Mouse (Mus musculus): ENCODE data around the gene Sag.

Gene Sag

GRCm38 (mm10) chr1:87773336-87773735, 30.1 kb upstream of the Sag start:
- no peak overlapping the region for H3K4me3 ChIP-seq (replicated peaks; ENCODE audit: low read length)
- peaks cover 4% of the 10 kb centered on the region; the same call in 1 of the 2 replicates for H3K9me3 ChIP-seq (ENCODE audit: low read length)
- no peaks in the 10 kb centered on the region for H3K27me3 ChIP-seq (ENCODE audit: insufficient read depth, low read length)
- no peak for TF ChIP-seq POU5F1 (IDR thresholded peaks at IDR 0.05; ENCODE audit: borderline replicate concordance, low read length)
- no peak for TF ChIP-seq NANOG (IDR thresholded peaks at IDR 0.05; ENCODE audit: borderline replicate concordance, low read length)
- TF ChIP-seq CTCF (conservative IDR thresholded peaks at IDR 0.05; ENCODE audit: low read length), result no peak
- H3K36me3 ChIP-seq (ENCODE audit: insufficient read depth, low read length), result peaks cover 97% of the 10 kb centered on the region
- 0 out of 2 replicates have a peak, but pooled peaks cover 5% of the 10 kb centered on the region for H3K4me1 ChIP-seq (replicated peaks; ENCODE audit: low read depth, low read length)

GRCm38 (mm10) chr1:87774845-87775244, 28.6 kb upstream of the Sag start:
- Histone ChIP-seq H3K4me3 (replicated peaks; ENCODE audit: low read length) (no peak overlapping the region), H3K27me3 (ENCODE audit: insufficient read depth, low read length) (no peaks in the 10 kb centered on the region), H3K36me3 (ENCODE audit: insufficient read depth, low read length) (peaks cover 98% of the 10 kb centered on the region), H3K9me3 (ENCODE audit: low read length) (peaks cover 4% of the 10 kb centered on the region; the same call in 1 of the 2 replicates), H3K4me1 (replicated peaks; ENCODE audit: low read depth, low read length) (0 out of 2 replicates have a peak, but pooled peaks cover 5% of the 10 kb centered on the region)
- TF ChIP-seq CTCF (conservative IDR thresholded peaks at IDR 0.05; ENCODE audit: low read length) (no peak), NANOG (IDR thresholded peaks at IDR 0.05; ENCODE audit: borderline replicate concordance, low read length) (no peak), POU5F1 (IDR thresholded peaks at IDR 0.05; ENCODE audit: borderline replicate concordance, low read length) (no peak)

GRCm38 (mm10) chr1:87779204-87779785, 24.2 kb upstream of the Sag start:
- no peaks in the 10 kb centered on the region for H3K4me1 ChIP-seq (replicated peaks; ENCODE audit: low read depth, low read length)
- no peaks in the 10 kb centered on the region for H3K9me3 ChIP-seq (ENCODE audit: low read length)
- H3K36me3 ChIP-seq (ENCODE audit: insufficient read depth, low read length), result peaks cover 99% of the 10 kb centered on the region
- H3K4me3 ChIP-seq (replicated peaks; ENCODE audit: low read length), result no peak overlapping the region
- no peaks in the 10 kb centered on the region for H3K27me3 ChIP-seq (ENCODE audit: insufficient read depth, low read length)
- TF ChIP-seq NANOG (IDR thresholded peaks at IDR 0.05; ENCODE audit: borderline replicate concordance, low read length), result no peak
- TF ChIP-seq CTCF (conservative IDR thresholded peaks at IDR 0.05; ENCODE audit: low read length), result no peak
- no peak for TF ChIP-seq POU5F1 (IDR thresholded peaks at IDR 0.05; ENCODE audit: borderline replicate concordance, low read length)

GRCm38 (mm10) chr1:87785703-87786102, 17.8 kb upstream of the Sag start:
- Histone ChIP-seq H3K4me1 (replicated peaks; ENCODE audit: low read depth, low read length) (peaks cover 3% of the 10 kb centered on the region), H3K4me3 (replicated peaks; ENCODE audit: low read length) (no peak overlapping the region), H3K36me3 (ENCODE audit: insufficient read depth, low read length) (peaks cover 92% of the 10 kb centered on the region), H3K9me3 (ENCODE audit: low read length) (no peaks in the 10 kb centered on the region), H3K27me3 (ENCODE audit: insufficient read depth, low read length) (no peaks in the 10 kb centered on the region)
- TF ChIP-seq NANOG (IDR thresholded peaks at IDR 0.05; ENCODE audit: borderline replicate concordance, low read length), result no peak
- TF ChIP-seq POU5F1 (IDR thresholded peaks at IDR 0.05; ENCODE audit: borderline replicate concordance, low read length), result no peak
- TF ChIP-seq CTCF (conservative IDR thresholded peaks at IDR 0.05; ENCODE audit: low read length), result no peak

- no peaks in the 10 kb centered on the region for H3K27me3 ChIP-seq (ENCODE audit: insufficient read depth, low read length)
- H3K9me3 ChIP-seq (ENCODE audit: low read length), result no peaks in the 10 kb centered on the region
- TF ChIP-seq NANOG (IDR thresholded peaks at IDR 0.05; ENCODE audit: borderline replicate concordance, low read length) (no peak), POU5F1 (IDR thresholded peaks at IDR 0.05; ENCODE audit: borderline replicate concordance, low read length) (no peak), CTCF (conservative IDR thresholded peaks at IDR 0.05; ENCODE audit: low read length) (no peak)
- no peak overlapping the region for H3K4me3 ChIP-seq (replicated peaks; ENCODE audit: low read length)
- peaks cover 9% of the 10 kb centered on the region for H3K4me1 ChIP-seq (replicated peaks; ENCODE audit: low read depth, low read length)
- peaks cover 92% of the 10 kb centered on the region for H3K36me3 ChIP-seq (ENCODE audit: insufficient read depth, low read length)
These were observed 17.2 kb upstream of the Sag start for GRCm38 (mm10) chr1:87786251-87786650.

- TF ChIP-seq POU5F1 (IDR thresholded peaks at IDR 0.05; ENCODE audit: borderline replicate concordance, low read length) (no peak), NANOG (IDR thresholded peaks at IDR 0.05; ENCODE audit: borderline replicate concordance, low read length) (no peak), CTCF (conservative IDR thresholded peaks at IDR 0.05; ENCODE audit: low read length) (no peak)
- H3K9me3 ChIP-seq (ENCODE audit: low read length), result no peaks in the 10 kb centered on the region
- H3K27me3 ChIP-seq (ENCODE audit: insufficient read depth, low read length), result no peaks in the 10 kb centered on the region
- peaks cover 91% of the 10 kb centered on the region for H3K36me3 ChIP-seq (ENCODE audit: insufficient read depth, low read length)
- H3K4me1 ChIP-seq (replicated peaks; ENCODE audit: low read depth, low read length), result peaks cover 33% of the 10 kb centered on the region
- no peak overlapping the region for H3K4me3 ChIP-seq (replicated peaks; ENCODE audit: low read length)
These were observed 13.8 kb upstream of the Sag start for GRCm38 (mm10) chr1:87789665-87790064.

GRCm38 (mm10) chr1:87792438-87793137, 10.9 kb upstream of the Sag start:
- H3K4me3 ChIP-seq (replicated peaks; ENCODE audit: low read length), result no peak overlapping the region
- peaks cover 69% of the 10 kb centered on the region for H3K36me3 ChIP-seq (ENCODE audit: insufficient read depth, low read length)
- H3K27me3 ChIP-seq (ENCODE audit: insufficient read depth, low read length), result no peaks in the 10 kb centered on the region
- TF ChIP-seq NANOG (IDR thresholded peaks at IDR 0.05; ENCODE audit: borderline replicate concordance, low read length) (no peak), POU5F1 (IDR thresholded peaks at IDR 0.05; ENCODE audit: borderline replicate concordance, low read length) (no peak), CTCF (conservative IDR thresholded peaks at IDR 0.05; ENCODE audit: low read length) (no peak)
- peaks cover 33% of the 10 kb centered on the region for H3K4me1 ChIP-seq (replicated peaks; ENCODE audit: low read depth, low read length)
- no peaks in the 10 kb centered on the region for H3K9me3 ChIP-seq (ENCODE audit: low read length)

- no peak overlapping the region for H3K4me3 ChIP-seq (replicated peaks; ENCODE audit: low read length)
- H3K36me3 ChIP-seq (ENCODE audit: insufficient read depth, low read length), result peaks cover 64% of the 10 kb centered on the region
- TF ChIP-seq CTCF (conservative IDR thresholded peaks at IDR 0.05; ENCODE audit: low read length), result no peak
- TF ChIP-seq POU5F1 (IDR thresholded peaks at IDR 0.05; ENCODE audit: borderline replicate concordance, low read length), result no peak
- no peak for TF ChIP-seq NANOG (IDR thresholded peaks at IDR 0.05; ENCODE audit: borderline replicate concordance, low read length)
- peaks cover 33% of the 10 kb centered on the region for H3K4me1 ChIP-seq (replicated peaks; ENCODE audit: low read depth, low read length)
- H3K9me3 ChIP-seq (ENCODE audit: low read length), result no peaks in the 10 kb centered on the region
- H3K27me3 ChIP-seq (ENCODE audit: insufficient read depth, low read length), result no peaks in the 10 kb centered on the region
These were observed 10.4 kb upstream of the Sag start for GRCm38 (mm10) chr1:87793138-87793449.

Data from E14TG2a.4 (cell line).